8 mouse cellular contexts compared by ENCODE assay signal in the genomic region with DNA sequence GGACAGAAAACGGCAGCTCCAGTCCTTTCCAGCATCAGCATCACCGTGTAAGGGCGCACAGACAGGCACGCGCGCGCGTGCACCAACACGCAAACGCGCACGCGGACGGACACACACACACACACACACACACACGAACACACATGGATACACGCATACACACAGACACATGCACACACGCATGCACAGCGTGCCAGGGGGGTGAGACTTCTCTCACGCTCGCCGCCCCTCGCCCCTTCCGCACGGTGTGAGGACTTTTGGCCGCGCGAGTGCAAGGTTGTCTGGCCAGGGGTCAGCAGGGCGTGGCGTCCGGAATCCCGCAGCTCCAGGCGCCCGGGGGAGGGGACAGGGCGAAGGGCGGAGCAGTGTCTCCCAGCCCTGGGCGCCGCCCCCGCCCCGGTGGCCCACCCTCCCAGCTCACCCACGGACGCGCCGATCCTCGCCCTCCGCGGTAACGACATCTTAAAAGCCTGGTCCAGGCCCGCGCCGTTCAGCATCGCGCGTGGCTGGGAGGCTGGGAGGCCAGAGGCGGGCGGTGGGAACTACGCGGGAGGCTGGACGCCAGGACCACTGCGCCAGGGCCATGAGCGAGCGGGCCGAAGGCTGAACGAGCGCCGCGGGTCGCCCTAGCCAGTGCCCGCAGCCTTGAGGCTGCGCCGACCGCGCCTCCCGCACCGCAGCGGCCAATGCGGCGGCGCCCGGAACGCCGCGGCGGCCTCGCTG. TPM values are rescaled to one million over a fixed set of nuclear protein-coding genes. Genes with fewer than 3 reads are reported as not detected.
A peak's percentile ranks its signal among the peaks of the same experiment; 100 is the strongest.
DNase-seq lines count a peak whose midpoint lies in the region; ATAC-seq and TF ChIP-seq lines count a peak whose summit lies in the region.

No protein-coding gene starts in this region.

- H3K27me3 ChIP-seq in ES-Bruce4 (ENCODE audit: control insufficient read depth, insufficient read depth, low read length, poor library complexity, severe bottlenecking) = peaks cover 2% of the 10 kb centered on the region; the same call in 1 of the 2 replicates
- H3K27me3 ChIP-seq in liver, embryonic 16.5 days (ENCODE audit: control insufficient read depth, insufficient read depth, low read depth, low read length) = peaks cover 26% of the 10 kb centered on the region

- H3K4me3 ChIP-seq in ES-Bruce4 (ENCODE audit: low read depth, low read length) = peak overlapping the region; percentile 62
- H3K4me3 ChIP-seq in bone marrow, adult 2 months (replicated peaks; ENCODE audit: control insufficient read depth, low read depth, low read length) = peak overlapping the region; percentile 84
- peak overlapping the region; percentile 51 for H3K4me3 ChIP-seq in embryonic fibroblast, embryonic 13.5 days (ENCODE audit: insufficient read depth, low read length)
- H3K4me3 ChIP-seq in layer of hippocampus, adult 2 months = peak overlapping the region; percentile 80
- peak overlapping the region; percentile 63 for H3K4me3 ChIP-seq in liver, embryonic 16.5 days (ENCODE audit: low read depth, low read length)
- H3K4me3 ChIP-seq in olfactory bulb, adult 2 months (ENCODE audit: insufficient read depth, low read depth, low read length) = peak overlapping the region; percentile 80

- H3K36me3 ChIP-seq in ES-Bruce4 (ENCODE audit: control insufficient read depth, insufficient read depth, low read length, poor library complexity, severe bottlenecking) = no peaks in the 10 kb centered on the region
- no peaks in the 10 kb centered on the region for H3K36me3 ChIP-seq in liver, embryonic 16.5 days (ENCODE audit: control insufficient read depth, insufficient read depth)

- peak overlapping the region; percentile 67 for H3K4me2 ChIP-seq in liver, embryonic 16.5 days (ENCODE audit: low read depth, low read length)

- H3K4me1 ChIP-seq in ES-Bruce4 (ENCODE audit: control insufficient read depth, insufficient read depth, low read length) = no peaks in the 10 kb centered on the region
- H3K4me1 ChIP-seq in bone marrow, adult 2 months (ENCODE audit: control insufficient read depth, insufficient read depth, low read length) = peaks cover 2% of the 10 kb centered on the region
- H3K4me1 ChIP-seq in embryonic fibroblast, embryonic 13.5 days (ENCODE audit: control insufficient read depth, insufficient read depth, low read length) = no peaks in the 10 kb centered on the region; the same call in 1 of the 2 replicates
- peaks cover 10% of the 10 kb centered on the region for H3K4me1 ChIP-seq in liver, embryonic 16.5 days (ENCODE audit: control insufficient read depth, low read depth, low read length)
- peaks cover 7% of the 10 kb centered on the region; the same call in 1 of the 2 replicates for H3K4me1 ChIP-seq in olfactory bulb, adult 2 months (ENCODE audit: control insufficient read depth, insufficient read depth, low read length)

- intact Hi-C loops in heart, postnatal 36 days (cut with DNase I) = no loop called here

- no peak for TF ChIP-seq CTCF in ES-Bruce4 (IDR thresholded peaks at IDR 0.05; ENCODE audit: low read depth, low read length)
- no peak for TF ChIP-seq CTCF in bone marrow, adult 2 months (IDR thresholded peaks at IDR 0.05; ENCODE audit: control insufficient read depth, insufficient read depth, low read length)
- TF ChIP-seq CTCF in embryonic fibroblast, embryonic 13.5 days (IDR thresholded peaks at IDR 0.05; ENCODE audit: borderline replicate concordance, insufficient read depth, low read length) = no peak
- TF ChIP-seq CTCF in layer of hippocampus, adult 2 months (conservative IDR thresholded peaks at IDR 0.05) = no peak
- no peak for TF ChIP-seq CTCF in olfactory bulb, adult 2 months (IDR thresholded peaks at IDR 0.05; ENCODE audit: insufficient read depth, low read depth, low read length)

- no peak overlapping the region for H3K27ac ChIP-seq in ES-Bruce4 (ENCODE audit: insufficient read depth, low read length)
- peak overlapping the region; percentile 47; the same call in 1 of the 2 replicates for H3K27ac ChIP-seq in bone marrow, adult 2 months (ENCODE audit: control insufficient read depth, insufficient read depth, low read depth, low read length, poor library complexity)
- no peak overlapping the region for H3K27ac ChIP-seq in embryonic fibroblast, embryonic 13.5 days (ENCODE audit: insufficient read depth, low read length)
- H3K27ac ChIP-seq in layer of hippocampus, adult 2 months = peak overlapping the region; percentile 93
- H3K27ac ChIP-seq in liver, embryonic 16.5 days (ENCODE audit: low read length) = peak overlapping the region; percentile 70
- H3K27ac ChIP-seq in olfactory bulb, adult 2 months (ENCODE audit: insufficient read depth, low read depth, low read length) = peak overlapping the region; percentile 74

- ATAC-seq in liver, embryonic 16.5 days (ENCODE audit: low read depth) = peak; percentile 86

- peak overlapping the region; percentile 50 for H3K9ac ChIP-seq in ES-Bruce4 (ENCODE audit: low read depth, poor library complexity, severe bottlenecking)
- H3K9ac ChIP-seq in liver, embryonic 16.5 days (ENCODE audit: low read depth, low read length) = peak overlapping the region; percentile 56

- DNase-seq in heart, postnatal 36 days = peak; percentile 19 to 30
- DNase-seq in layer of hippocampus, adult 2 months (ENCODE audit: low spot score in 2 of 2) = peak; percentile 33 to 56
- peak; percentile 49 to 62 for DNase-seq in urinary bladder, postnatal 4 days (ENCODE audit: low spot score in 2 of 2)

- H3K9me3 ChIP-seq in ES-Bruce4 (replicated peaks; ENCODE audit: control insufficient read depth, insufficient read depth, low read length, poor library complexity, severe bottlenecking) = no peaks in the 10 kb centered on the region
- H3K9me3 ChIP-seq in liver, embryonic 16.5 days (replicated peaks; ENCODE audit: control insufficient read depth, low read length) = no peaks in the 10 kb centered on the region

- 1% methylated on average over 79 of the region's 84 CpGs for WGBS in bone marrow, adult 2 months
- under 1% methylated on average over 82 of the region's 84 CpGs for WGBS in liver, embryonic 16.5 days (ENCODE audit: insufficient replicate concordance)
- WGBS in olfactory bulb, adult 2 months = under 1% methylated on average over 84 of the region's 84 CpGs

- TF ChIP-seq EP300 in ES-Bruce4 (IDR thresholded peaks at IDR 0.05; ENCODE audit: insufficient read depth, low read depth, low read length) = no peak; the same call in 1 of the 2 replicates

- TF ChIP-seq POLR2A in ES-Bruce4 (IDR thresholded peaks at IDR 0.05; ENCODE audit: insufficient read depth, low read length) = no peak
- no peak for TF ChIP-seq POLR2A in bone marrow, adult 2 months (IDR thresholded peaks at IDR 0.05; ENCODE audit: borderline replicate concordance, control insufficient read depth, low read depth, low read length)
- TF ChIP-seq POLR2A in embryonic fibroblast, embryonic 13.5 days (IDR thresholded peaks at IDR 0.05; ENCODE audit: low read depth, low read length) = no peak
- TF ChIP-seq POLR2A in olfactory bulb, adult 2 months (IDR thresholded peaks at IDR 0.05; ENCODE audit: insufficient read depth, low read depth, low read length) = peak; percentile 19; the same call in 1 of the 2 replicates

RNA-seq across cellular contexts. Expression of a gene that starts 19.9 kb away (rescaled TPM):
- polyA plus RNA-seq in ES-Bruce4 (2011; ENCODE audit: insufficient read depth, insufficient read length, low read depth, missing spikeins) = 1.1 and 1.7 TPM in 2 replicates
- polyA plus RNA-seq in bone marrow, adult 2 months (2011; ENCODE audit: insufficient read depth, insufficient read length, low replicate concordance, missing spikeins) = 0.11 and 0.20 TPM in 2 replicates
- 0.09 and 0.12 TPM in 2 replicates for polyA plus RNA-seq in embryonic fibroblast, embryonic 13.5 days (2011; ENCODE audit: insufficient read length, low read depth, missing spikeins)
- 1 to 10 TPM; 4.4 to 5.0 TPM for total RNA-seq in heart, postnatal 36 days (2021)
- total RNA-seq in layer of hippocampus, adult 2 months (2021) = 10 to 100 TPM; 45.3 to 46.9 TPM
- 4.0 and 5.3 TPM in 2 replicates for polyA plus RNA-seq in liver, embryonic 16.5 days (2015; fragmentation: Nextera tagmentation; extraction: Ambion mirVana)
- polyA plus RNA-seq in olfactory bulb, adult 2 months (2012; ENCODE audit: insufficient read depth, insufficient read length, low replicate concordance, missing spikeins) = not detected in 2 replicates

Comparison
In these comparisons a context has a peak if more than half of its experiments do, and no peak if none do; other contexts are left out.
1. H3K27ac ChIP-seq: peak in bone marrow, adult 2 months (single experiment), layer of hippocampus, adult 2 months (single experiment), liver, embryonic 16.5 days (single experiment) and olfactory bulb, adult 2 months (single experiment); none in ES-Bruce4 (single experiment) and embryonic fibroblast, embryonic 13.5 days (single experiment).
2. Peak in every context shown above with its lines, with median percentiles within 50 percentile points of each other: H3K4me3 ChIP-seq and DNase-seq.